Mouse (Mus musculus) thymus, postnatal 36 days (tissue): ENCODE data around the gene Tmem121.
"Not testable (repeated sequence)": the region's sequence is repeated elsewhere in the genome, so short reads cannot be mapped to it uniquely, and the experiment has no call there.

Experiments used
- DNase-seq, 2 experiments: peaks; one replicate each; pipeline ENCODE4 v3.0.0; 2022; ENCODE audit warnings: mixed read lengths in 2 of 2

The Tmem121 gene

DNA sequence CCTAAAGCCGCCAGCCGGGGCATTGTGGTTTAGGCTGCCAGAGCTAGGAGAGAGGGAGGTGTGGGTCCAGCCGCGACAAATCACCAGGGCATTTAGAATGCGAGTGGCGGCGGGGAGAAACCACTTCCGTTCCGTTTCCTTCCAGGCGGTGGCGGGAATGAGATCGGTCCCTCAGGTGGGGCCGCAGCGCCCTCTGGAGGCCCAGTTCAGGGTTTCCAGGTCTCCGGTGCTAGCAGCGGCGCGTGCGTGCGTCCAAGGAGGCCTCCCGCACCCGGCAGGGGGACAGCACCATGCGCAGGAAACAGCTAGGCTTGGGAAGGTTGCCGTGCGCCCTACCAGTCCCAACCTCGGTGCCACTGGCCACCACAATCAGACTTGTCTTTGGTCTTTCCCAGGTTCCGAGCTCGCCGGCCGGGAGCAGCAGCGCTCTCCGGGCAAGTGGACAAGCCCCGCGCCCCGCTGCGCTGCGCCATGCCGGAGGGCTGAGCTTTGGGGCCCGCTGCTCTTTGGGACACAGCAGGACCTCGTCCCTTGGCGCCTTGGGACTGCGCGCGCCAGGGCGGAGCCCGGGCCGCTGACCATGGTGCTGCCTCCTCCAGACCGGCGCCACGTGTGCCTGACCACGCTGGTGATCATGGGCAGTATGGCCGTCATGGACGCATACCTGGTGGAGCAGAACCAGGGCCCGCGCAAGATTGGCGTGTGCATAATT lies 2.0 kb downstream of the Tmem121 start:
- peak; percentile 88 to 90 for DNase-seq

GRCm38 (mm10) chr12:113188349-113189055 lies 2.8 kb downstream of the Tmem121 start:
- DNase-seq = no peak

DNA sequence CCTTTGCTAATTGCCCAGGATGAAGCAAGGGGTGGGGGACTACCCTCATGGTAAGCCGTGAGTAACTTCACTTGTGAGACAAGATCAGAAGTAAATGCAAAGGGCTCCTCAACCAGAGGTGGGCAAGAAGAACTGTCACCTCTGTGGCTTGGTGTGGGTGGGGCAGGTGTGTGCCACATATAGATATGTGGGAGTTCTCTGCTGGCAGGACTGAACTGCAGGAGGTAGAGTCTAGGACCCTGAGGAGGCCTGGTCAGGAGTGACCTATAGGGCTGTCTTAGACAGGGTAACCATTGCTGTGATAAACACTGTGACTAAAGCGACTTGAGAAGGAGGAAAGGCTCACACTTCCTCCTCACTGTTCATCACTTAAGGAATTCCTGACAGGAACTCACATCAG lies 7.7 kb downstream of the Tmem121 start:
- DNase-seq = no peak

GRCm38 (mm10) chr12:113199132-113199531 lies 13.4 kb downstream of the Tmem121 start:
- DNase-seq = not testable (repeated sequence)

GRCm38 (mm10) chr12:113201301-113201700 lies 15.6 kb downstream of the Tmem121 start:
- no peak for DNase-seq

DNA sequence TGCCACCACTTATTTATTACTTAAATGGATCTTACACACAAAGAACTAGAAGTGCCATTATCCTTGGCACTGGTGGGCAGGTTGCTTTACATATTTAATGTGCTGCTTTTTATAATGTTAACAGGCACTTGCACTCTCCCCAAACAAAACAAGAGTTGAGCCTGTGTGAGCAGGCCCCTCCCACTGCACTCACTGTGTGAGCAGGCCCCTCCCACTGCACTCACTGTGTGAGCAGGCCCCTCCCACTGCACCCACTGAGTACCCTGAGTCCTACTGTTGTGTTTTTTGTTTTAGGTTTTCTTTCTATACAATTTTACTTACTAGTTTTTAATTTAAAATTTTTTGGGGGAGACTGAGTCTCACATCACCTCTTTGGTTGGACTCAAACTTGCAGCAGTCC lies 16.3 kb downstream of the Tmem121 start:
- DNase-seq = peak in 1 of 2 experiments; percentile 51

DNA sequence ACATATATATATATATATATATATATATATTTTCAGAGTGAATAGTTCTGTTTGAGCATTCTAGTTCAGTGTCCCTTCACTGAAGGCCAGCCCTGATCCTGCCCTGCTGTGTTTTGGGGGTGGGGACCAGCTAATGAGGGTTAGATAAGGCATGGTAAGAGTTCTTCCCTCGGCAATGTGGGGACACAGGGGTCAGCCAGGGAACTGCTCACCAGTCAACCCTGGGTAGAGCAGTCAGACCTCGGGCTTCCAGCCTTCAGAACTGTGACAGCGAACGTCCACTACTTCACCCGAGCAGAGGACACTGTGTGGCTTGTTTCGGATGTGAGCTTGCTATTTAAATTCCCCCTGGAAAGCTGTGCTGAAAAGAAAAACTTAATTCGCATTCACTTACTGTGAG lies 17.8 kb downstream of the Tmem121 start:
- no peak for DNase-seq

DNA sequence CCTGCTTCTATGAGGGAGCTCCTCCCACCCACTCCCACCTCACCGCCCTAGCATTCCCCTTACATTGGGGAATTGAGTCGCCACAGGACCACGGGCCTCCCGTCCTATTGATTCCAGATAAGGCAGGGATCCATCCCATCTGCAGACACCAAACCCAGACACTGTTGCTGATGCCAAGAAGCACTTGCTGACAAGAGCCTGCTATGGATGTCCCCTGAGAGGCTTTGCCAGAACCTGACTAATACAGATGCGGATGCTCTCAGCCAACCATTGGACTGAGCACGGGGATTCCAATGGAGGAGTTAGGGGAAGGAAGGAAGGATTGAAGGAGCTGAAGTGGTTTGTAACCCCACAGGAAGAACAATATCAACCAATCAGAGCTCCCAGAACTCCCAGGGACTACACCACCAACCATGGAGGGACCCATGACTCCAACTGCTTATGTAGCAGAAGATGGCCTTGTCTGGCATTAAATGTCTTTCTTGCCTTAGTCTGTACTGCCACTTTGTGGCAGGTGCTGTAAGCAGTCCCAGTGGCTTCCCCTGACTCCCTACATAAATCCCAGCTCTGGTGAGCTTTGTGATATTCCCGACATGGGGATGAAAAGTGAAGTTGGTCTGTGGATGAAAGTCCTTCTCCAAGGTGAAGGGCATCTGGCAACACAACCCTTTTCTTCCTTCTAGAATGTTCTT lies 19.7 kb downstream of the Tmem121 start:
- DNase-seq = no peak

GRCm38 (mm10) chr12:113207737-113208136 lies 22.0 kb downstream of the Tmem121 start:
- DNase-seq = no peak

DNA sequence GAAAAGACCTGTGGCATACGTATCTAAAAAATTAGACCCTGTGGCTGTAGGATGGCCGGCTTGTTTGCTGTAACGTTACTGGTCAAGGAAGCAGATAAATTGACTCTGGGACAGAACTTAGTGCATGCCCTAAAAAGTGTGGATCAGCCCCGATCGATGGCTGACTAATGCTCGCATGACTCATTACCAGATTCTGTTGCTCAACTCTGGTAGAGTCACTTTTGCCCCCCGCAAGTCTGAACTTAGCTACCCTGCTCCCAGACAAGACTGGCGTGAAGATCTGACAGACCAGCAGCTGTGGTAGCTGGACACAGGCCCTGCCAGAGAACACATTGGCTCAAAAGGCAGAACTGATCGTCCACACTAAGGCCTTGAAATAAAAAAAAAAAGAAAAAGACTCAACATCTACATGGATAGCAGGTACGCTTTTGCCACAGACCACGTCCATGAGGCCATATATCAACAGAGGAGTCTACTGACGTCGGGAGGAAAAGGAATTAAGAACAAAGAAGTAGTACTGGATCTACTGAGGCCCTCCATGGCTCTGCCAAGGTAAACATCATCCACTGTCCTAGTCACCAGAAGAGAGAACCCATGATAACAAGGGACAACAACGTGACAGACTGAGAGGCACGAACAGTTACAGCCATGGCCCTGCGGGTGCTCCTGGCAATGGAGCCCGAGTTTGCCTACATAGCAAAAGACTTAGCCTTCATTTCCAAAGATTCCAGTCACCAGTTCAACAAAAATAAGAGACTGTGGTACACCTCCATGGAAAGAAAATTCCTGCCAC lies 25.1 kb downstream of the Tmem121 start:
- DNase-seq = no peak

DNA sequence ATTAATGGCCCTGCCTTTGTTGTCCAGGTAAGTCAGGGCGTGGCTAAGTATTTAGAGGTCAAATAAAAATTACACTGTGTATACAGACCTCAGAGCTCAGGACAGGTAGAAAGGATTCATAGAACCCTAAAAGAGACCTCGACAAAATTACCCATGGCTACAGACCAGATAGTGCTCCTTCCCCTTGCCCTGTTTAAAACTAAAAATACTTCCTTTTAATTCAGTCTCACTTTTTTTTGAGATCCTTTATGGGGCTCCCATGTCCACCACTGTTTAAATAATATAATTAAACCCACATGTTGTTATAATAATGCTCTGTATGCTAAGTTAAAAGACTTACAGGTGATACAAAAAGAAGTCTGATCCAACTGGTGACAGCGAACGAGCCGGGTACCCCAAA lies 26.0 kb downstream of the Tmem121 start:
- no peak for DNase-seq

- no peak for DNase-seq
Observed at GRCm38 (mm10) chr12:113212326-113212924, 26.7 kb downstream of the Tmem121 start.

GRCm38 (mm10) chr12:113213226-113213625 lies 27.5 kb downstream of the Tmem121 start:
- DNase-seq = no peak

GRCm38 (mm10) chr12:113214072-113214808 lies 28.5 kb downstream of the Tmem121 start:
- no peak for DNase-seq

- no peak for DNase-seq
Observed at GRCm38 (mm10) chr12:113214972-113215666, 29.4 kb downstream of the Tmem121 start.

DNA sequence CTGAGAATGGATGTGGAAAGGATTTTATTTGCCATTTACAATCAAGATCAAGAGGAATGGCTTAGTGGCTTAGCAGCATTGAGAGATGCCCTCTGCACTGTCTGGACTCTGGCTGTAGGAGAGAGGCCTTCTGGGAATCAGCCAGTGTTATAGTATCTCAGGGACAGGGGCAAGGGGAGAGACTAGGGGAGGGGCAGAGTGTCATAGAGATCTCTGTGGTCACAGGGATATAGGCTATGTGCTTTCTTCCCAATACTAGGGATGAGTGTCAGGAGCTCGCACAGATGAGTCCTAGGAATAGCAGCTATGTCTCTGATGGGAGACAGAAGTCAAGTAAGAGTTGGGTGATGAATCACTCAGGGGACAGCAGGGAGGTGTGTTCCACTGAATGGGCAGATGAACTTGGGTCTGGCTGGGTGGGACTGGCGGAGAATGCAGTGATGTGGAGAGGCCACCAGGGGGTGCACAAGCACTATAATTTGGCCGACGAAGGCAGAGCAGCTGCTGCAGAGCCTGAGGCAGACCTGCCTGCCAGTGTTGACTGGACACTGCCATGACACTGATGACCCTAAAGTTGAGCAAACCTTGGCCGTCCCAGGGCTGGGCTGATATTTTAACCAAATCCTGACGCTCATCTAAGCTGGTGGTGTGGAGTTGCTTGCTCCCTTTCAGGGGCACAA lies 30.1 kb downstream of the Tmem121 start:
- DNase-seq = peak; percentile 70 to 72

DNA sequence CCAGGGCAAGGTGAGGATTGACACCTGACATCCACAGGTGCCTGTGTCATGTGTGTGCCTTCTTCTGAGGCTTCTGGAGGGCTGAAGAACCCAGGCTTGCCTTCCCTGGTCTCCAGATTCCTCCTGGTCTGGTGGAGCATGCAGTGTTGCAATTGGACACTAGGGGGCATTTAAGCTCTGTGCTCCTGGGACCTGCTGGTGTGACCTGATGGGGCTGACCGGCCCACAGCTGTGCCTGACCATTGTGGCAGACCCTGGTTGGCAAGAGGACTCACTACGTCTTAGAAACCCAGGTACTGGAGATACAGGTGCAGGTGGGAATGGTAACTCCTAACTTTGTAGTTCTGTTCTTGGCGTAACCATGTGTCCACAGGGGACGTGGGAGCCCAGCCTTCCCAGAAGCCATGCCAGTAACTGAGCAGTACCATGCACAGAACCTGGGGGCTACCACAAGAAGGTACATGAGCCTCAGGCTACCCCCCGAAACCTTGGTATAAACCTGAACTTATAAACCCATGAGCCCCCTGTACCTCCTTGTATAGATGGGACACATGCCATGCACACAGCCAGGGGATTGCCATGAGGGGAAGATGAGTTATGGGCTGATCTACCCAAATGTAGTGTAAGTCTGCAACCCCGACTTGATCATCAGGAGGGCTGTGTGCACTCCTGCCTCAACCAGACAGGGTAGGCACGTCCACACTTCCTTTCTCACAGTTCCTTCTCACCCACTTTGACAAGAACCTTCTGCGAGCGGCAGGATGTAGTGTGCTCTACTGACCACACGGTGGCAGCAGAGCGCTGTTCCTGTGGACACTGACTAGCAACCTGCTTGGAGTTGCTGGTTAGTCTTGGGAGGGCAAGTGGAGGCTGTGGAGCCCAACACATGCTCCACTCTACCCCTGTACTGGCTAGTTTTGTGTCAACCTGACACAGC lies 31.8 kb downstream of the Tmem121 start:
- peak; percentile 82 to 84 for DNase-seq

GRCm38 (mm10) chr12:113219867-113220266 lies 34.1 kb downstream of the Tmem121 start:
- peak; percentile 74 to 76 for DNase-seq

DNA sequence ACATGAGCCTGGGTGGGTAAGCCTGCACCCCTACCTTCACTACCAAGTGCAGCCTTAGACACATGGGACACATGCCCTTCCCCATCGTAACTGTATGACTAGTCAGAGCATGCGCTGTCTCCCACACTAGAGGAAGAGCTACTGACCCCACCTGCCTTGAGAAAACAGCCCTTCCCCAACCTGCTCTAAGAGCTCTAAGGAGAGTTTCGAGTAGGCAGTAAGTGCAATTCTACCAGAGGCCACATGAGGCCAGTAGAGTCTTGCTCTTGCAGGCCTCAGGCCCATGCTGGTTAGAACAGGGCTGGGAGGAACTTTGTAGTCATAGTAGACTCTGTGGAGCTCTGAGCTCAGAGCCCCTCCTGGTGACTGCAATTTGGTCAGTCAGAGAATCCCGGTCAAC lies 34.7 kb downstream of the Tmem121 start:
- DNase-seq = peak; percentile 75 to 79
